Mouse (Mus musculus): ENCODE data around the gene Oaf. TPM values are rescaled to one million over a fixed set of nuclear protein-coding genes. Genes with fewer than 3 reads are reported as not detected.

Oaf gene
- polyA plus RNA-seq, 1 experiment from 2014 or later, result 32.0 TPM

DNA sequence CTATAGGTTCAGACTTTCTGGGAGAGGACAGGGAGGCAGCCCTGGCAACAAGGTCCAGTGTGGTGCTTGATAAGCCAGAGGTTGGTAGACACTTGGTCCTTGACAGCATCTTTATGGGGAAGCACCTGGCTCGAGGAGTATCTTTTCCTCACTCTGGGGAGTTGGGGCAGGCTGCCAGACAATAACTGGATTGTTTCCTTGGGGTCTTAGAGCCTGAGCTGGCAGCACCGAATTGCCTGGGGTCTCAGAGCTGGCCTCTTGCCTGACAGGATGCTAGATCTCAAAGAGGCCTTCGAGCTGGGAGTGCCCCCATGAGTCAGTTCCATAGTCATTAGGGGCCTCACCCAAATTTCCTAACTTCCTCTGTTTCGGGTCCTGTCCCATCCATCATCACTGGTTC, 1.6 kb upstream of the Oaf start:
- peaks cover 44% of the 10 kb centered on the region for H3K4me1 ChIP-seq
- H3K36me3 ChIP-seq, result no peaks in the 10 kb centered on the region
- no peaks in the 10 kb centered on the region for H3K9me3 ChIP-seq (replicated peaks)
- no peak overlapping the region for H3K27ac ChIP-seq (replicated peaks)
- no peak for DNase-seq (ENCODE audit: low spot score)
- WGBS, result 81% methylated on average over 4 of the region's 4 CpGs
- H3K27me3 ChIP-seq (ENCODE audit: low read depth, poor library complexity, severe bottlenecking), result peaks cover 54% of the 10 kb centered on the region
- no peak overlapping the region for H3K4me3 ChIP-seq

DNA sequence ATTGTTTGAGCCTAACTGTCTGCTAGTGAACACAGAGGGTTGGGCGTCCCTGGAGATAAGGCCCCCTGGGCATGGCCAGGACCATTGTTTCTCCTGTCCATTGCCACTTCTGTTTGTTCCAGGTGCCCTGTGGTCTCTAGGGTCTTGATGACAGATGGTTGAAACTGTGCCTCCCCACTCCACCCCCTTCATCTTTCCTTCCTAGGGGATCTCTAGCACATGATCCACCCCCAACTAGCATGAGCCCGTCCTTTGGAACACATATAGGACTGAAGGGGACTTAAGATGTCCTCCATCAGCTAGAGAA, 836 bp upstream of the Oaf start:
- Histone ChIP-seq H3K9me3 (replicated peaks) (no peaks in the 10 kb centered on the region), H3K36me3 (no peaks in the 10 kb centered on the region), H3K4me3 (peak overlapping the region; percentile 69), H3K27ac (replicated peaks) (peak overlapping the region; percentile 81), H3K27me3 (ENCODE audit: low read depth, poor library complexity, severe bottlenecking) (peaks cover 58% of the 10 kb centered on the region), H3K4me1 (peaks cover 47% of the 10 kb centered on the region)
- DNase-seq (ENCODE audit: low spot score), result no peak
- 60% methylated on average over 2 of the region's 2 CpGs for WGBS

DNA sequence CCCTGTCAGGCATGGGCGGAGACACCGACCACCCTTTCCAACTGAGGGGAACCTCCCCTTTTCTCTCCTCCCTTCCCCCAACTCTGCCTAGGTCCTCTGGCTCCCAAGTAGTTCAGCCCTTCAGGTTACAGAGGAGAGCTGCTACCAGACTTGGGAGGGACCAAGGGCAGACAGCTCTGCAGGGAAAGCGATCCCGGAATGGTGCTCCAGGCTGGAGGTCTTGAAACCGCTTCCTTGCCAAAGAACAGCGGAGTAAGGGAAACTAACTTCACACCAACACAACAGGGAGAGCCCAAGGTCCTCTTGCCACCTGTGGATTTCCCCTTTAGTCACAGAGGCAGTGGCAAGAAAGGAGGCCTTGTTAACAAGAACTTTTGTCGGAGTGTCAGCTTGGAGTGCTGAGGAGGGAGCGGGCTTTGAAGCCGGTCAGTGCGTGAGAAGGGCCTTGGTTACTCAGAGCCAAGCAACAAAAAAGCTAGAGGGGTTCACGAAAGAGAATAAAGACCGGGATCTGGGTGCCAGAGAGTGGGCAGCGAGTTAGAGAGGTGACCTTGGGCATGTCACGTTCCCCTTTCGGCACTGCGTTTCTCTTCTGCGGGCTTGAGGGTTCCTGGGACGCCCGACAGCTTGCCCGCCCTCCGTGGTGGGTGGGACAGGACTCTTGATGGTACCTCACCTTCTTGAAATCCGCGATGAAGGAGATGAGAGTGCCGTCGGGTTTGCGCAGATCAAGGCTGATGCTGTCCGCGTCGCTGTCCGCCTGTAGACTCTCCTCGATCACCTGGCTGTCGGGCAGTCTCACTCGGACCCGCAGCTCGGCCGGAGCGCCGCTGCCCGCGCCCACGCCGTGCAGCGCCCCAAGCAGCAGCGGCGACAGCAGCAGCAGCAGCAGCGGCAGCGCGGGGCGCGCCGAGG, 823 bp downstream of the Oaf start:
- no peaks in the 10 kb centered on the region for H3K36me3 ChIP-seq
- H3K4me1 ChIP-seq, result peaks cover 47% of the 10 kb centered on the region
- peaks cover 61% of the 10 kb centered on the region for H3K27me3 ChIP-seq (ENCODE audit: low read depth, poor library complexity, severe bottlenecking)
- peak overlapping the region; percentile 81 for H3K27ac ChIP-seq (replicated peaks)
- H3K9me3 ChIP-seq (replicated peaks), result no peaks in the 10 kb centered on the region
- peak overlapping the region; percentile 69 for H3K4me3 ChIP-seq
- under 1% methylated on average over 51 of the region's 51 CpGs for WGBS
- peak; percentile 45 for DNase-seq (ENCODE audit: low spot score)

DNA sequence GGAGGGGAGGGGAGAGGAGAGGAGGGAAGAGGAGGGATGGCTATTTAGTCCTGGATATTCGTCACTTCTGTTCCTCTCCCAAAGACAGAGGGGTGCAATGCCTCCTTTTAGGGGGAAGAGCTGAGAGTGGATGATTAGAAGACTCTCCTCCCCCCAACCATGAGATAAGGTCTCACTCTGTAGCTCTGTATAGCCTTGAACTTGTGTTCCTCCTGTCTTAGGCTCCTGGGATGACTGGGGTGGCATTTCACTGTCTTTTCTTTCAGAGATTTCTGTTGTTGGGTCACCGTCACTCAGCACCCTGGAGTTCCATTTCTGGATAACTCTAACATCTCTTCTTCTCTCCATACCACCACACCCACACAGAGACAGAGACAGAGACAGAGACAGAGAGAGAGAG, 1.5 kb downstream of the Oaf start:
- WGBS, result 37% methylated on average over 2 of the region's 2 CpGs
- Histone ChIP-seq H3K36me3 (no peaks in the 10 kb centered on the region), H3K27me3 (ENCODE audit: low read depth, poor library complexity, severe bottlenecking) (peaks cover 61% of the 10 kb centered on the region), H3K4me3 (peak overlapping the region; percentile 69), H3K9me3 (replicated peaks) (no peaks in the 10 kb centered on the region), H3K4me1 (peaks cover 51% of the 10 kb centered on the region), H3K27ac (replicated peaks) (no peak overlapping the region)
- no peak for DNase-seq (ENCODE audit: low spot score)

DNA sequence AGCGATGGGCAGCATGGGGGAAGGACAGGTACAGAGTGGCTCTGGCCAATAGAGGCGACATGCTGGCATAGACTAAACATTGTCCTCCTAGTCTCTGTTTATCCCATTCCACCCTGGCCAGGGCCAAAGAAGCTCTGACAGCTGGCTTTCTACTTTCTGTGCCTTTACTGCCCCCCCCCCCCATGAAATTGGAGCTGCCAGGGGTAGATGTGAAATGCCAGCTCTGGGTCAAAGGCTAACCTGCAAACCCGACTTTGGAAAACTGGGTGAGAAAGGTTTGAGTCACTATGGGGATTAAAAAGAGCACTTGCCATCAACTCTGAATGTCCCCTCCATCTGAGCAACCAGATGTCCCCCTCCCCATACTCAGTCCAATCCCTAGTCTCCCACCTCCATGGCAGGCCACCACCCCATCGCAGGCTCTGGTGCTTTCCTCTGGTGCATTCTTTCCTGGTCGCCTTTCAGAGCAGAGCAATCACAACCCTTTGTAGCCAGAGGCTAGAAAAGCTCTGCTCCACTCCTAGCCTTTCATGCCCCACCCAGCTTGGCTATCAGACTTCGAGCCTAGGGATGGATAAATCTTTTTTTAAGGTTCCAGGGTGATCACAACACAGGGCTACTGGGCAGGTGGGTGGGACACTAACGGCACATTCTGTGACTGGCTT, 2.5 kb downstream of the Oaf start:
- H3K4me3 ChIP-seq, result peak overlapping the region; percentile 69; the same call in 1 of the 2 replicates
- no peak for DNase-seq (ENCODE audit: low spot score)
- peaks cover 61% of the 10 kb centered on the region for H3K27me3 ChIP-seq (ENCODE audit: low read depth, poor library complexity, severe bottlenecking)
- 52% methylated on average over 7 of the region's 7 CpGs for WGBS
- no peaks in the 10 kb centered on the region for H3K9me3 ChIP-seq (replicated peaks)
- no peak overlapping the region for H3K27ac ChIP-seq (replicated peaks)
- peaks cover 60% of the 10 kb centered on the region for H3K4me1 ChIP-seq
- no peaks in the 10 kb centered on the region for H3K36me3 ChIP-seq

DNA sequence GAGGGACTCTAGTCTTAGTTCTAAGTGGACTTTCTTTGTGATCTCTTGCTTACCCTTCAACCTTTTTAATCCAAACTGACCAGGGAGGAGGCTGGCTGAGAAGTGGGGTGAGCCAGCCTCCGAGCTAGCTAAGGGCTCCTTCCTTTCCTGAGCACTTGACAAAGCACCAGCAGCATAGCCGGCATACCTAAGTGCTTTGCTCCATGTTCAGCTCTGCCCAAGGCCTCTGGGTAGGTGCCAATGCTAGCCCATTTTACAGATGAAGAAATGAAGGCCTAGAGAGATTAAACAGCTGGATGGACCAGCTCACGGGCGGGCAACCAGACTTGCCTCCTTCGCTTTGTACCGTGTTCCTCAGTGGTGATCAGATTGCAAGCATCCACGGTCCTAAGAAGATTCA, 3.1 kb downstream of the Oaf start:
- H3K4me1 ChIP-seq, result peaks cover 67% of the 10 kb centered on the region

DNA sequence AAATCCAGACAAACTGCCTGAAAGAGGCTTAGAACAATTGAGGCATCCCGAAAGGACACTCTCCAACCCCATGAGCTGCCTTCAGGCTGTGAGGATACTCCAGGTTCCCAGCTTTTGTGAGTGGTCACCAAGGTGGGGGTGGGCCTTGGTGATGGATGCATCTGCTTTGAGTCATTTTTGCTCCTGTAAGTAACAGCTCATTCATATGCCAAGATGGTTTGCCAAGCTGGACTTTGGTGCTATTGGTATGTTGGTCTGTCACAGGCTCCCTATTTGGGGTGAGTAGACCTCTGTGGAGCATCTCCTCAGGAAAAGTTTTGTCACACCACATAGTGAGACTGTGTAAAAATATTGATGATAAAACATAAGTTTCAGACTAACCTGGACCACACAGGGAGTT, 3.6 kb downstream of the Oaf start:
- no peak for DNase-seq (ENCODE audit: low spot score)
- H3K4me1 ChIP-seq, result peaks cover 71% of the 10 kb centered on the region

More for the DNA sequence above, 3.1 kb downstream of the Oaf start:
- no peaks in the 10 kb centered on the region for H3K36me3 ChIP-seq
- H3K4me3 ChIP-seq, result no peak overlapping the region
- H3K27ac ChIP-seq (replicated peaks), result no peak overlapping the region
- 88% methylated on average over 7 of the region's 7 CpGs for WGBS
- H3K27me3 ChIP-seq (ENCODE audit: low read depth, poor library complexity, severe bottlenecking), result peaks cover 56% of the 10 kb centered on the region
- H3K9me3 ChIP-seq (replicated peaks), result no peaks in the 10 kb centered on the region
- DNase-seq (ENCODE audit: low spot score), result no peak

DNA sequence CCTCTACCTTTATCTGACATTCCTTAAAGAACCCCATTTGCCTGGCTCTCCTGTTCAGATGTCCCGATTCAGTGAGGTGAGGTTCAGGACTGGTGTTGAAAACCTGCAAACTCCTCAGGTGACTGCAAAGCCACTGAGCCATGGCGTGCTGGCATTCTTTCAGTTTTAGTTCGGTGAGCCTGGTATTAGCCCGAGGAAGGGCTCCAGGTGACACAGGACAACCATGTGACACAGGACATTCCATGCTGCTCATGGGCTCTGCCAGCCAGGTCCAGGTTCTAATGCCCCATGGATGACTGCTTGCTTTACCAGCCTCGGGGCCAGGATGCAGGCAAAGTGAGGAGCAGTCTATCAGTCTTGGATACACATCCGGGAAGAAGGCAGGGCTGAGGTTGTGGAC, 4.4 kb downstream of the Oaf start:
- DNase-seq (ENCODE audit: low spot score), result no peak

More for the DNA sequence above, 3.6 kb downstream of the Oaf start:
- Histone ChIP-seq H3K36me3 (no peaks in the 10 kb centered on the region), H3K9me3 (replicated peaks) (no peaks in the 10 kb centered on the region), H3K27me3 (ENCODE audit: low read depth, poor library complexity, severe bottlenecking) (peaks cover 51% of the 10 kb centered on the region), H3K27ac (replicated peaks) (no peak overlapping the region), H3K4me3 (no peak overlapping the region)
- WGBS, result 91% methylated on average over 1 of the region's 1 CpGs

DNA sequence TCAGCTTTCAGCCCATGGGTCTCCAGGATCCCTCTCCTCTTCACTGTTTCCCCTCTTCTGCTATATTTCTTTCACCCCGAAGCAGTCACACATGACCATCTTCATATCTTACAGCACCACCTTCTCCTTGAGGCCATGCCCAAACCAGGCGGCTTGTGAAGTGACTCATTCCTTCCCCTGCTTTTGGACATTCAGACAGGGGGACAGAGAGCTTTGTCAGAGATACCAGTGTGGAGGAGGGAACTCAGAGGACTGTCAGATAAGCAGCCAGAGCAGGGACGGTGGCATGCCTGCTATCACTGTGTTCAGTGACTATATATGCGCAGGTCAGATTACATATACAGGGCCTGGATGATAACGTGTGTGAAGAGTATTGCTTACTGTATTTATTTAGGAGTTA, 5.2 kb downstream of the Oaf start:
- H3K9me3 ChIP-seq (replicated peaks), result no peaks in the 10 kb centered on the region
- H3K27ac ChIP-seq (replicated peaks), result no peak overlapping the region
- no peak overlapping the region for H3K4me3 ChIP-seq
- peaks cover 39% of the 10 kb centered on the region for H3K27me3 ChIP-seq (ENCODE audit: low read depth, poor library complexity, severe bottlenecking)
- 86% methylated on average over 5 of the region's 5 CpGs for WGBS
- DNase-seq (ENCODE audit: low spot score), result no peak
- H3K36me3 ChIP-seq, result no peaks in the 10 kb centered on the region
- H3K4me1 ChIP-seq, result peaks cover 72% of the 10 kb centered on the region

More for the DNA sequence above, 4.4 kb downstream of the Oaf start:
- Histone ChIP-seq H3K36me3 (no peaks in the 10 kb centered on the region), H3K27ac (replicated peaks) (no peak overlapping the region), H3K4me1 (peaks cover 75% of the 10 kb centered on the region), H3K4me3 (no peak overlapping the region), H3K27me3 (ENCODE audit: low read depth, poor library complexity, severe bottlenecking) (peaks cover 45% of the 10 kb centered on the region), H3K9me3 (replicated peaks) (no peaks in the 10 kb centered on the region)
- WGBS, result 87% methylated on average over 6 of the region's 6 CpGs

DNA sequence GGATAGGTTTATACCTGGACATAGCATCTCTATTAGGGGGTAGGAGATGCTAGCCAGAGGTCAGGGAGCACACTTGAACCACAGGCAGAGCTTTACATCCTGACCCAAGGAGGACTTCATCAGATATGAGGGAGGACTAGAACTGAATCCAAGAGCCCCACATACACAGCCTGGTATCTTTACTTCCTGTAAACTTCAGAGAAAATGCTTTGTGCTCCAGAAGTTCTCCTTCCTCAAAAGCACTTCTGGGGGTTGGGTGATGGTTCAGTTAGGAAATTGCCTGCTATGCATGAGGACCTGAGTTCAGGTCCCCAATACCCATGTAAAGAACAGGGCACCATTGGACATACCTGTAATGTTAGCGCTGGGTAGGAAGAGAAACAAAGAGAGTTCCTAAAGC, 6.2 kb downstream of the Oaf start:
- WGBS, result 96% methylated on average over 1 of the region's 1 CpGs
- H3K27me3 ChIP-seq (ENCODE audit: low read depth, poor library complexity, severe bottlenecking), result peaks cover 29% of the 10 kb centered on the region
- peaks cover 63% of the 10 kb centered on the region for H3K4me1 ChIP-seq

DNA sequence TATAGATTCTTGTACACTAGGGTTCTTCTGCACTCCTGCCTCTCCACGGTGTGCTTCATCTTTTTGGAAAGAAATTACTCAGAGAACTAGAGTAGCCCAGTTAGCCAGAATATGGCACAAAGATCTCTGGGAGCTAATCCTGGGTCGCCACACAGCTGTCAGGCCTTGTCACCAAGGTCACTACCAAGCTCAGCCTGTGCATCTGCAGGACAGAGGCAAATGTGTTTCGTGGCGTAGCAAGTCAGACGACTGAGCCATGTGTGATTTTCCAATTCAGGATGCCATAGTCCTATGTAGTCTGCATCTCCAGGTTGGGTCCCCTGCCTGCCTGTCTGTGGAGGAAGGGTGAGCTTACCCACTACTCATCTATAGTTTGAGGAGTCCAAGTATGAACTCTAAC, 6.7 kb downstream of the Oaf start:
- Histone ChIP-seq H3K4me1 (peaks cover 58% of the 10 kb centered on the region), H3K9me3 (replicated peaks) (no peaks in the 10 kb centered on the region), H3K27ac (replicated peaks) (peak overlapping the region; percentile 68; the same call in 1 of the 2 replicates), H3K27me3 (ENCODE audit: low read depth, poor library complexity, severe bottlenecking) (peaks cover 25% of the 10 kb centered on the region), H3K36me3 (no peaks in the 10 kb centered on the region), H3K4me3 (no peak overlapping the region)
- no peak for DNase-seq (ENCODE audit: low spot score)
- whole genome bisulfite sequencing, result 72% methylated on average over 5 of the region's 5 CpGs

More for the DNA sequence above, 6.2 kb downstream of the Oaf start:
- H3K36me3 ChIP-seq, result no peaks in the 10 kb centered on the region
- H3K4me3 ChIP-seq, result no peak overlapping the region
- DNase-seq (ENCODE audit: low spot score), result no peak
- no peaks in the 10 kb centered on the region for H3K9me3 ChIP-seq (replicated peaks)
- H3K27ac ChIP-seq (replicated peaks), result no peak overlapping the region

DNA sequence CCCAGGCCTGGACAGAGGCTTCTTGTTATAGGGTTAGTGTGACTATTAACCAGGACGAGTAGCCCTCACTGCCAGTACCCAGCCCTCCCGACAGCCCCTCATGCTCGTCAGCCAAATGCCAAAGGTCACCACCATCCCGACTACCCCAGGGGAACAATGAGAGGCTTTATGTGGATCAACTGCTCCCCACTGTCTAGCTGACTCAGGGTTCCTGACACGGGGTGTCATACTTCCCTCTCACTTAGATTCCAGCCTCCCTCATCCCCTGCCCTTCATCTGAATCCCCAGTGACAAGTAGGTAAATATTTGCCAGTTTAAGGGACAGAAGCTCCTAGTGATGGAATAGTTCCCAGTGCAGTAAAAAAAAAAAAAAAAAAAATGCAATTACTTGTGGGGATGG, 7.4 kb downstream of the Oaf start:
- Histone ChIP-seq H3K4me1 (peaks cover 50% of the 10 kb centered on the region), H3K36me3 (no peaks in the 10 kb centered on the region), H3K4me3 (no peak overlapping the region), H3K27ac (replicated peaks) (peak overlapping the region; percentile 68), H3K27me3 (ENCODE audit: low read depth, poor library complexity, severe bottlenecking) (peaks cover 17% of the 10 kb centered on the region), H3K9me3 (replicated peaks) (no peaks in the 10 kb centered on the region)
- WGBS, result 9% methylated on average over 5 of the region's 5 CpGs
- DNase-seq (ENCODE audit: low spot score), result no peak

DNA sequence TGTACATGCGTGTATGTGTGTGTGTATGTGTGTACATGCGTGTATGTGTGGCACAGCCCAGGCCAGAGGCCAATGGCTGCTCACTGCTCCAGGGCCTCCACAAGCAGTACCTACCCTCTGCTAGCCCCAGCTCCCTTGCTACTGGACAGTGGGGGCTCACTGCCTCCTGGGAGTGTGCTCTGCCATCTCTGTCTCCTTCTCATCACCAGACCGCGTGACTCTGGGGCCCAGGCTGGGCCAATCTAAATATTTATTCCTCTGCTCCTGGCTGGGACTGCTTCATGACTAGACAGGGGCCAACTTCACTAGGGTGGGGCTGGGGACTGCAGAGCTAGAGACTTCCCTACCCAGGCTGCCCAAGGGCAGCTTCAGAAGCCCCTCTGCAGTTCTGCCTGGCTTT, 7.9 kb downstream of the Oaf start:
- no peaks in the 10 kb centered on the region for H3K36me3 ChIP-seq
- no peak overlapping the region for H3K4me3 ChIP-seq
- DNase-seq (ENCODE audit: low spot score), result no peak
- H3K27me3 ChIP-seq (ENCODE audit: low read depth, poor library complexity, severe bottlenecking), result peaks cover 12% of the 10 kb centered on the region
- peaks cover 46% of the 10 kb centered on the region for H3K4me1 ChIP-seq
- H3K27ac ChIP-seq (replicated peaks), result peak overlapping the region; percentile 68
- H3K9me3 ChIP-seq (replicated peaks), result no peaks in the 10 kb centered on the region
- WGBS, result 76% methylated on average over 4 of the region's 4 CpGs

All from midbrain, embryonic 10.5 days (tissue).